Mouse (Mus musculus): ENCODE data around the gene Macrod2. TPM values are rescaled to one million over a fixed set of nuclear protein-coding genes. Genes with fewer than 3 reads are reported as not detected.

The Macrod2 gene
- polyA plus RNA-seq, 1 experiment from 2014 or later, result 65.9 TPM

- WGBS, result 78% methylated on average over 8 of the region's 8 CpGs
- no peak overlapping the region for H3K27ac ChIP-seq (ENCODE audit: low read depth, low read length)
- H3K27me3 ChIP-seq (ENCODE audit: control insufficient read depth, insufficient read depth, low read length), result no peaks in the 10 kb centered on the region
- H3K4me1 ChIP-seq (ENCODE audit: control insufficient read depth, insufficient read depth, low read length), result no peaks in the 10 kb centered on the region
- H3K4me2 ChIP-seq (ENCODE audit: low read depth, low read length), result no peak overlapping the region
- H3K9me3 ChIP-seq (ENCODE audit: control insufficient read depth, low read length), result no peaks in the 10 kb centered on the region
- H3K4me3 ChIP-seq (ENCODE audit: low read depth, low read length), result no peak overlapping the region
- H3K9ac ChIP-seq (replicated peaks; ENCODE audit: low read depth, low read length), result no peak overlapping the region
- H3K36me3 ChIP-seq (ENCODE audit: control insufficient read depth, insufficient read depth, low read length), result no peaks in the 10 kb centered on the region
- ATAC-seq (ENCODE audit: low read depth), result no peak
Observed at GRCm38 (mm10) chr2:141825606-141826495, 1430.7 kb downstream of the Macrod2 start.

- Histone ChIP-seq H3K27me3 (ENCODE audit: control insufficient read depth, insufficient read depth, low read length) (no peaks in the 10 kb centered on the region), H3K4me1 (ENCODE audit: control insufficient read depth, insufficient read depth, low read length) (no peaks in the 10 kb centered on the region), H3K9me3 (ENCODE audit: control insufficient read depth, low read length) (no peaks in the 10 kb centered on the region), H3K4me2 (ENCODE audit: low read depth, low read length) (no peak overlapping the region), H3K27ac (ENCODE audit: low read depth, low read length) (no peak overlapping the region), H3K9ac (replicated peaks; ENCODE audit: low read depth, low read length) (no peak overlapping the region), H3K36me3 (ENCODE audit: control insufficient read depth, insufficient read depth, low read length) (no peaks in the 10 kb centered on the region), H3K4me3 (ENCODE audit: low read depth, low read length) (no peak overlapping the region)
- no peak for ATAC-seq (ENCODE audit: low read depth)
- WGBS, result 79% methylated on average over 2 of the region's 2 CpGs
Observed at GRCm38 (mm10) chr2:141830496-141830895, 1435.4 kb downstream of the Macrod2 start.

DNA sequence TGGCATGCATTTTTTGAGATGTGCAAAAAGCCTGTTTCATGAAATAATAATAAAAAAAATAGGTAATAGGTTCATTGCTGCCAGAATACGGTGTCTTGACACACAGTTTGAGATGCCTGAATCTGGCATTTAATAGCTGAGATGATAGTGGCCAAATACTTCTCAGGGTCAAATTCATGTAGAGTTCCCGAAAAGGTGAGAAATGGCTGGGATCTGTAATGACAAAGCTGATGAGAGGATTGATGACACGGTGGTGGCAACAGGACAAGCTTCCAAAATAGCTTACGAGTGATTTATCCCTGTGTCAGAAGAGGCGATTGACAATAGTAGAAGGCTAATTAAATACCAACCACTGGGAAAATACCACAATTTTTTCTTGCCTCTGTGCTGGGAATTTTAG, 1436.4 kb downstream of the Macrod2 start:
- H3K36me3 ChIP-seq (ENCODE audit: control insufficient read depth, insufficient read depth, low read length), result no peaks in the 10 kb centered on the region
- H3K27me3 ChIP-seq (ENCODE audit: control insufficient read depth, insufficient read depth, low read length), result no peaks in the 10 kb centered on the region
- no peak for ATAC-seq (ENCODE audit: low read depth)
- no peak overlapping the region for H3K4me2 ChIP-seq (ENCODE audit: low read depth, low read length)
- no peaks in the 10 kb centered on the region for H3K4me1 ChIP-seq (ENCODE audit: control insufficient read depth, insufficient read depth, low read length)
- WGBS, result 89% methylated on average over 5 of the region's 5 CpGs
- no peaks in the 10 kb centered on the region for H3K9me3 ChIP-seq (ENCODE audit: control insufficient read depth, low read length)
- no peak overlapping the region for H3K9ac ChIP-seq (replicated peaks; ENCODE audit: low read depth, low read length)
- H3K27ac ChIP-seq (ENCODE audit: low read depth, low read length), result no peak overlapping the region
- H3K4me3 ChIP-seq (ENCODE audit: low read depth, low read length), result no peak overlapping the region

GRCm38 (mm10) chr2:141834156-141834782, 1439.2 kb downstream of the Macrod2 start:
- Histone ChIP-seq H3K9me3 (ENCODE audit: control insufficient read depth, low read length) (no peaks in the 10 kb centered on the region), H3K9ac (replicated peaks; ENCODE audit: low read depth, low read length) (no peak overlapping the region), H3K27ac (ENCODE audit: low read depth, low read length) (no peak overlapping the region), H3K27me3 (ENCODE audit: control insufficient read depth, insufficient read depth, low read length) (no peaks in the 10 kb centered on the region), H3K36me3 (ENCODE audit: control insufficient read depth, insufficient read depth, low read length) (no peaks in the 10 kb centered on the region), H3K4me3 (ENCODE audit: low read depth, low read length) (no peak overlapping the region), H3K4me1 (ENCODE audit: control insufficient read depth, insufficient read depth, low read length) (no peaks in the 10 kb centered on the region), H3K4me2 (ENCODE audit: low read depth, low read length) (no peak overlapping the region)
- WGBS, result 95% methylated on average over 4 of the region's 4 CpGs
- ATAC-seq (ENCODE audit: low read depth), result no peak

DNA sequence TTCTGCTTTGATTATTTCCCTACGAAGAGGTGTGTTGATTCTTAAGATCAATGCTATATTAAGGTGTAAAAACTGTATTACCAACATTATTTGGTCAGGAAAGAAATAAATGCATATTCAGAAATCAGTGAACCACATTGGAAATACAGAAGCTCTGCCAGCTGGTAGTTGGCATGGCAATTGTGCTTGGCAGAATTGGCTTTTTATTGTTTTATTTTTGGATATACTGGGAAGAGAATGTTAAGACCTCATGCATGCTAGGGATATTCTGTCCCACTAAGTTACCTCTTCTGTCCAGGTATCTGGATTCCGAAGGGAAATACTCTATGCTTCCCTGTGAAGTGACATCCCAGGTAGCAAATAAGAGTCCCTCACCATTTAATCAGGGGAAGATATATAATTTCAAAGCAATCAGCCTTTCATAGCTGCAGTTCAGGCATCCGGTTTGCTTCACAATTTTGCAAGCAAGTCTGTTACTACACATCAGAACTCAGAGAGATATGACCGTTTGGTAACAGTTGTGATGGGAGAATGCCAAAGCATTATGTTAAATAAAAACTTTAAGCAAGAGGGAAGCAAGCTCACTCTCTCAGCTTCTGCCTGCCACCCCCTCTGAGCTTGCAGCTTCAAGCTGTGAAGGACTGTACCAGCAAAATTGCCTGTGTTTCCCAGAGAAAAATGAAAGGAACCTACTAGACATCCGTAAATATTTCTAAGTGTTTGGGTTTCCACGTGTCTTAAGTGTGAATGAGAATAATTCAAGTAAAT, 1449.5 kb downstream of the Macrod2 start:
- Histone ChIP-seq H3K27me3 (ENCODE audit: control insufficient read depth, insufficient read depth, low read length) (no peaks in the 10 kb centered on the region), H3K9me3 (ENCODE audit: control insufficient read depth, low read length) (no peaks in the 10 kb centered on the region), H3K9ac (replicated peaks; ENCODE audit: low read depth, low read length) (no peak overlapping the region), H3K27ac (ENCODE audit: low read depth, low read length) (no peak overlapping the region), H3K4me2 (ENCODE audit: low read depth, low read length) (no peak overlapping the region), H3K4me1 (ENCODE audit: control insufficient read depth, insufficient read depth, low read length) (no peaks in the 10 kb centered on the region), H3K36me3 (ENCODE audit: control insufficient read depth, insufficient read depth, low read length) (no peaks in the 10 kb centered on the region), H3K4me3 (ENCODE audit: low read depth, low read length) (no peak overlapping the region)
- no peak for ATAC-seq (ENCODE audit: low read depth)
- 76% methylated on average over 6 of the region's 6 CpGs for WGBS

DNA sequence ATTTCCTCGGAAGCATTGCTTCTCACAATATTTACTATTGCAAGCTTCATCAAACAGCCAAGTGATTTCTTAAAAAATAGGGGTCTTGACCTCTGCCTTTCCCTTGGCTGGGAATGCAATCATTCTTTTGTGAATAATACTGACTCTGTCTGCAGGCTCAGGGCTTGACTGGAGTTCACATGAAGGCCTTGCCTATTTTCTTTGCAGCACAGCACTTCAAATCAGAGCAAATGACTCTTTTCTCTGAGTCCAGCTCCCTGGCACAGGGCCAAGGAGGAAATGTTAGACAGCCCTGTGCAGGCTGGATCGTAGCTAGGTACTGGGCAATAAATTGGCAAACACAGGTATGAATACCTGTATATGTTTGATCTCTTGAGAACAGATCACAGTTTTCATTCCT, 1464.1 kb downstream of the Macrod2 start:
- Histone ChIP-seq H3K4me1 (ENCODE audit: control insufficient read depth, insufficient read depth, low read length) (no peaks in the 10 kb centered on the region), H3K4me3 (ENCODE audit: low read depth, low read length) (no peak overlapping the region), H3K27ac (ENCODE audit: low read depth, low read length) (no peak overlapping the region), H3K27me3 (ENCODE audit: control insufficient read depth, insufficient read depth, low read length) (no peaks in the 10 kb centered on the region), H3K4me2 (ENCODE audit: low read depth, low read length) (no peak overlapping the region), H3K9me3 (ENCODE audit: control insufficient read depth, low read length) (no peaks in the 10 kb centered on the region), H3K36me3 (ENCODE audit: control insufficient read depth, insufficient read depth, low read length) (no peaks in the 10 kb centered on the region), H3K9ac (replicated peaks; ENCODE audit: low read depth, low read length) (no peak overlapping the region)
- no peak for ATAC-seq (ENCODE audit: low read depth)
- 25% methylated on average over 2 of the region's 2 CpGs for WGBS

- H3K9me3 ChIP-seq (ENCODE audit: control insufficient read depth, low read length), result no peaks in the 10 kb centered on the region
- H3K36me3 ChIP-seq (ENCODE audit: control insufficient read depth, insufficient read depth, low read length), result no peaks in the 10 kb centered on the region
- WGBS, result 79% methylated on average over 6 of the region's 6 CpGs
- no peaks in the 10 kb centered on the region for H3K27me3 ChIP-seq (ENCODE audit: control insufficient read depth, insufficient read depth, low read length)
- H3K4me2 ChIP-seq (ENCODE audit: low read depth, low read length), result no peak overlapping the region
- H3K4me1 ChIP-seq (ENCODE audit: control insufficient read depth, insufficient read depth, low read length), result no peaks in the 10 kb centered on the region
- no peak overlapping the region for H3K27ac ChIP-seq (ENCODE audit: low read depth, low read length)
- no peak overlapping the region for H3K4me3 ChIP-seq (ENCODE audit: low read depth, low read length)
- no peak overlapping the region for H3K9ac ChIP-seq (replicated peaks; ENCODE audit: low read depth, low read length)
- ATAC-seq (ENCODE audit: low read depth), result no peak
Observed at GRCm38 (mm10) chr2:141861679-141862268, 1466.7 kb downstream of the Macrod2 start.

DNA sequence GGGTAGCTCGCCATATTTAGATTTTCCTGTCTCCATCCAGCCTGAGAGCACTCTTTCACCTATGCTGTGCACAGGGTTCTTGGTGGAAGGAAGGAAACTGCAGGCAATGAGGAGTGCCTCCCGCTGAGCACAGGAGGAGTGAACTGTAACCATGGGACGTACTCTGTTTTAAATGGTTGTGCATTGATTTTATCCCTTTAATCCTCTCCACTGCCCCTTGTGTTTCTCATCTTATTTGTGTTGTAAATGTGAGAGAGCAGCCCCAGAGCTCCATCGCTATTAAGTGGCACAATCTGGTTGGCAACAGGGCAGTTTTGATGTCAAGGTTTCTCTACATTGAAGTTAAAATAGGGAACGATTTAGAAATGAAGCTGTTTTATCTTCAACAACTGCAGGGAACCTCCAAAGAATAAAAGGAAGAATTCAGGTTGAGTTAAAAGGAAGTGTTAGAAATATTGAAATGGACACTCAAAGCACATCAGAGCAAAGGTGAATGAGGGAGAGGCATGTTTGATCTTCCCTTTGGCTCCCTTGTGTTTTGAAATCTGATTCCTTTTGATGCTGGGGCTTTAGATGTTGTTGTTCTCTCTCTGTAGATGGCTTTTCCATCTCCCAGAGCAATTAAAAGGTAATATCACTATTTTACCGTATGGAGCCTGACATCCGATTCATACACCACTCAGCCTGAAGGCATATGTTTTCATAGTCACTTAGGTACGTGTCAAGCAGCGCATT, 1467.6 kb downstream of the Macrod2 start:
- H3K27me3 ChIP-seq (ENCODE audit: control insufficient read depth, insufficient read depth, low read length), result no peaks in the 10 kb centered on the region
- H3K9me3 ChIP-seq (ENCODE audit: control insufficient read depth, low read length), result no peaks in the 10 kb centered on the region
- H3K36me3 ChIP-seq (ENCODE audit: control insufficient read depth, insufficient read depth, low read length), result no peaks in the 10 kb centered on the region
- no peak overlapping the region for H3K4me2 ChIP-seq (ENCODE audit: low read depth, low read length)
- no peak for ATAC-seq (ENCODE audit: low read depth)
- H3K4me1 ChIP-seq (ENCODE audit: control insufficient read depth, insufficient read depth, low read length), result no peaks in the 10 kb centered on the region
- WGBS, result 44% methylated on average over 9 of the region's 9 CpGs
- no peak overlapping the region for H3K9ac ChIP-seq (replicated peaks; ENCODE audit: low read depth, low read length)
- H3K4me3 ChIP-seq (ENCODE audit: low read depth, low read length), result no peak overlapping the region
- no peak overlapping the region for H3K27ac ChIP-seq (ENCODE audit: low read depth, low read length)
